Mouse (Mus musculus) CD4-positive helper T cell, adult 2 months (primary cell): Measurements from ENCODE around the gene Ndufa4l2.

ENCODE experiments used
- DNase-seq: peaks from one replicate; pipeline ENCODE4 v3.0.0-alpha.2; 2012; ENCODE audit warnings: low read depth, missing footprints, low spot score

The Ndufa4l2 gene

DNA sequence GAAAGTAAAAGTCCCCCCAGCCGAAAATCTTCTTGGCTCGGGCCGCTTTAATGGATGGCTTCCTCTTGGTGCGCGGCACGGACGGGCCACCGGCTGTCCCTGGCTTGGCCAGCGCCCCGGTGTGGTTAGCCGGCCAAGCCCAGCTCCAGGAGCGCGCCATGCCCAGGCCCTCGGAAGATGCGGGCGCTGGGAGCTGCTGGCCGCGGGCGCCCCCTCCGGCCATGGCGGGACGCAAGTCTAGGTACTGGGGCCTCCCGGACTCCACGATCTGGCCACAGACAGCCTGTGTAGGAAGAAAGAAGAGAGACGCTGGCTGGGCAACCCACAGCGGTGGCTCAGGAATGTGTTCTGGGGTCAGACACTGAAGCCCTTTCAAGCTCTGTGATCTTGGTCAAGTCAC is 11.9 kb downstream of the Ndufa4l2 start:
- DNase-seq: no peak

DNA sequence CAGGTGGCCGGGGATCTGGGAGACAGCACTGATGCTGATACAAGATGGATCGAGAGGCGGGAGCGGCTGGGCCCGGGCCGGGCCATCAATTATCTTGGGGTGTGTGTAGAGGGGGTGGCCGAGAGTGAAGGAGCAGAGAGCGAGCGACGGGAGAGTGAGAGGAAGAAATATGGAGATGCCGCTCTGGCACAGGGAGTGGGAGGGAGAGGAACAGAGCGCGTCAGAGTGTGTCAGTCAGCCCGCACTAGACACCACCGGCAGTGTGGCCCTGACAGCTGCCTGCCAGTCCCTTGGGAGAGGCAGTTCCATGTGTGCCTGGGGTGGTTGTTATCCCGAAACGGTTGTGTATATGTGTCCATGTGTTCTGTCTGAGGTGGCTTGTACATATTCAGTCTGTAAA is 12.7 kb downstream of the Ndufa4l2 start:
- no peak for DNase-seq

- DNase-seq: no peak
These were observed 16.2 kb downstream of the Ndufa4l2 start for GRCm38 (mm10) chr10:127530945-127531344.

- DNase-seq: no peak
These were observed 16.8 kb downstream of the Ndufa4l2 start for GRCm38 (mm10) chr10:127531548-127531947.

GRCm38 (mm10) chr10:127534036-127534928 is 19.5 kb downstream of the Ndufa4l2 start, which contains the start of gene Nxph4:
Nxph4 (minus strand) TSS chr10:127534559.
- peak; percentile 41 for DNase-seq

GRCm38 (mm10) chr10:127534929-127535384 is 20.2 kb downstream of the Ndufa4l2 start:
- DNase-seq: no peak

GRCm38 (mm10) chr10:127536586-127537314 is 22.0 kb downstream of the Ndufa4l2 start:
- peak; percentile 70 for DNase-seq

DNA sequence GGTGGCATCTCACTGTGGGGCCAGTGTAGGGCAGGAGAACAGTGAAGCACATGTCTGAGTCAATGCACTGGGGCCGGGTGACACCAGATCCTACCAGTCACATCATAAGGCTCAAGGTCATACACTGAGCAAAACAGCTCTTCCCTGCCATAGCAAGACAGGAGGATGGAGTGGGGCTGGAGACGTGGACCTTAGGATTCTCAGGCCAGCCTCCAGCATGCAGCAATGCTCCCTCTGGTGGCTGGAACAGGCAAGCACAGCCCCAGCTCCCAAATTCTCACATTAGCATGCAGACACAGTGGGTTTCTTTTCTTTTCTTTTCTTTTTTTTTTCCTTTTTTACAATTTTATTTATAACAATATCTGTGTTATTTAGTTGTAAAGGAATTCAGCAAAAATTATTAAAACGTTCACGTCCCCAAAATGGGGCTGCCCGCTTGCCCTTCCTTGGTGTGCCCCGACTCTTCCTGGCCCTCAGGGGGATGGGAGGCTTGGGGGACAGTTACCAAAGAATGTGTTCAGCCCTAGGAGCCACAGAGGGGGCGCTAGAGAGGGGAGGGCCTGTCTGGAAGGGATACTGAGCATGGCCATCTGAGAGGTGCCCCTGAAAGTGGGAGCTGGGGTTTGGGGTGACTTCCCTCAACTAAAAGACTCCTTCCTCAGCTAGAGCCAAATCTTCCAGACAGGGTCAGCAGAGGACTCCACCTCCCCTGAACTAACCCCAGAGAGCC is 23.3 kb downstream of the Ndufa4l2 start:
- peak; percentile 62 for DNase-seq

- no peak for DNase-seq
These were observed 26.7 kb downstream of the Ndufa4l2 start for GRCm38 (mm10) chr10:127541510-127541909.

DNA sequence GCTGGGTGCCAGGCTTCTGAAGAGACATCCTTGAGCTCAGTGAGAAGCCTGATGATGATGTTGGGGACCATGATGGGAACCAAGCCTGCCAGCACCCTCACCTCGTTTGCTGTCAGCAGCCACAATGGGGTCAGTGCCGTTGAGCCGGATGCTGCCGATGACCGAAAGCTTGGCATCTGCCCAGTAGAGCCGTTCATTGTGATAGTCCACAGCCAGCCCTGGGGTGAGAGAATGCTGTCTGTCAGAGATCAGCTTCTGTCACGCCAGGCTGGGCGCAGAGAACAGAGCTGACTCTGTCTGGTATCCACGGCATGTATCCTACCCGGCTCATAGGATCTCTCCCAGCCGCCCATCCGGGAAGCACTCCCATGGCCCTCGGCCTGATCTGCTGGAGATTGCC is 27.3 kb downstream of the Ndufa4l2 start:
- no peak for DNase-seq

DNA sequence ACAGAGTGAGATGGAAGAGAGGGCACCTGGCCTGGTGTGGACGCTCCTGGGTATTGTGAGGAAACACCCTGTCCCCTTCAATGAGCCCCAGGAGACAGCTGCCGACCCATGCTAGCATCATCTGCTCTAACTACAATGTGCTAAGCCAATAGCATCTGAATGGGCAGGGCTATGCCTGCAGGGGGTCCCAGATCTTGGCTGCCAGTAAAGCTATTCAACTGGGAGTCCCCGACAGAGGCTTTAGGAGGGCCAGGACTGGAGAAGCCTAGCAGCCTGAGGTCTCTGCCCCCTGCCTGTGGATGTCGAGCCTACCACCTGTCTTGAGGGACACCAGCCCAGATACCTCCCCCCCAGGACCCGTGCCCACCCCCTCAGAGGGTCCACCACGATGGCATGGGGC is 28.0 kb downstream of the Ndufa4l2 start:
- DNase-seq: no peak

- DNase-seq: no peak
These were observed 29.1 kb downstream of the Ndufa4l2 start for GRCm38 (mm10) chr10:127543916-127544315.

GRCm38 (mm10) chr10:127544375-127544774 is 29.6 kb downstream of the Ndufa4l2 start:
- DNase-seq: no peak

- no peak for DNase-seq
These were observed 31.7 kb downstream of the Ndufa4l2 start for GRCm38 (mm10) chr10:127546505-127546904.

GRCm38 (mm10) chr10:127548236-127548635 is 33.5 kb downstream of the Ndufa4l2 start:
- DNase-seq: no peak

GRCm38 (mm10) chr10:127549892-127550291 is 35.1 kb downstream of the Ndufa4l2 start:
- DNase-seq: no peak

DNA sequence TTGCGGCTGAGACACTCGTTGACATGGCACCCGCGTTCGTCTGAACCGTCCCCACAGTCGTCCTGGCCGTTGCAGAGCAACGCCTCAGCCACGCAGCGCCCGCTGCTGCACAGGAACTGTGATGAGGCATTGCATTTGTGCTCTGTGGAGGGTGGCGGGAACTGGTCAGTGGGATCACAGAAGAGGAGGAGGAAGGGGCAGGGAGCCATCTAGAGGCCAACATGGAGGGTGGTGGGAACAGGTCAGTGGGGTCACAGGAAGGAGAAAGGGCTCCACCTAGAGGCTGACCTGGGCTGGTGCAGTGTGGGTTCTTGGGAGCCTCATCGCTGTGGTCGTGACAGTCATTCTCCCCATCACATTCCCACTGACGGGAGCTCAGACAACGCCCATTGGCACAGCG is 40.9 kb downstream of the Ndufa4l2 start:
- DNase-seq: no peak

GRCm38 (mm10) chr10:127557397-127557796 is 42.6 kb downstream of the Ndufa4l2 start:
- DNase-seq: no peak

DNA sequence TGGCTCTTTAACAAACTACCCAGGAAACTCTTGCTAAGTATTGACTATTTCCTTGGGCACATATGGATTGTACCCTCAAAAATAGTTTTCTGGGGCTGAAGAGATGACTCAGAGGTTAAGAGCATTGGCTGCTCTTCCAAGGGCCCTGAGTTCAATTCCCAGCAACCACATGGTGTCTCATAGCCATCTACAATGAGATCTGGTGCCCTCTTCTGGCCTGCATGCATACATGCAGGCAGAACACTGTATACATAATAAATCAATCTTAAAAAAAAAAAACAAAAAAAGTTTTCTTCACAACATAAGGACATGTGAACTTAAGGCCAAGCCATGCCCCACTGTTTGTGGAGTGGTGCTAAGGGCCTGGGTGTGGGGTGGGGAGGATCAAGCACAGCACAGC is 46.4 kb downstream of the Ndufa4l2 start:
- no peak for DNase-seq

- no peak for DNase-seq
These were observed 49.1 kb downstream of the Ndufa4l2 start for GRCm38 (mm10) chr10:127563840-127564239.

DNA sequence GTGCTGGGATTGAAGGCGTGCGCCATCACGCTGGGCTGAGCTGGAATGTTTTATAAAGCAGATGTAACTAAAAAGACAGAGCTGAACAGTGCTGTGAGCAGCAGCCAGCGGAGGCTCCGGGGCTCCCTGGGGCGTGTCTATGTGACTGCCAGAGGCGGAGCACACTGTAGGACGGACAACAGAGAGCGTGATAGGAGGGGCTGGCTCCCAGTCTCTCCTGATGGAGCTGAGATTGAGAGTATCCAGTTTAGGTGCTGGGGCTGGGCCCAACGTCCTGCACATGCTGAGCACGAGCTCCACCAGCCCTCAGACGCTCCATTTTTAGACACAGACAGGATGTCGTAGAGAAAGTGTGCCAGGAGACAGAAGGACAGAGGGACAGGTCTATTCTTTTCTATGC is 49.5 kb downstream of the Ndufa4l2 start:
- DNase-seq: no peak
